Mouse (Mus musculus): ENCODE data around the gene Brms1.
A peak's percentile ranks its signal among the peaks of the same experiment; 100 is the strongest.
"Not testable (repeated sequence)": the region's sequence is repeated elsewhere in the genome, so short reads cannot be mapped to it uniquely, and the experiment has no call there.

The Brms1 gene

GRCm38 (mm10) chr19:5067040-5067799 is 26.1 kb downstream of the Brms1 start:
- DNase-seq (ENCODE audit: low spot score), result no peak

- peak; percentile 68 for DNase-seq (ENCODE audit: low spot score)
Observed at GRCm38 (mm10) chr19:5067867-5068569, 26.9 kb downstream of the Brms1 start, which contains the start of gene Cd248. Cd248 (plus strand) TSS chr19:5068078.

- DNase-seq (ENCODE audit: low spot score), result no peak
Observed at GRCm38 (mm10) chr19:5068570-5069234, 27.5 kb downstream of the Brms1 start.

GRCm38 (mm10) chr19:5069486-5069885 is 28.3 kb downstream of the Brms1 start:
- DNase-seq (ENCODE audit: low spot score), result no peak

- no peak for DNase-seq (ENCODE audit: low spot score)
Observed at GRCm38 (mm10) chr19:5069978-5070377, 28.8 kb downstream of the Brms1 start.

DNA sequence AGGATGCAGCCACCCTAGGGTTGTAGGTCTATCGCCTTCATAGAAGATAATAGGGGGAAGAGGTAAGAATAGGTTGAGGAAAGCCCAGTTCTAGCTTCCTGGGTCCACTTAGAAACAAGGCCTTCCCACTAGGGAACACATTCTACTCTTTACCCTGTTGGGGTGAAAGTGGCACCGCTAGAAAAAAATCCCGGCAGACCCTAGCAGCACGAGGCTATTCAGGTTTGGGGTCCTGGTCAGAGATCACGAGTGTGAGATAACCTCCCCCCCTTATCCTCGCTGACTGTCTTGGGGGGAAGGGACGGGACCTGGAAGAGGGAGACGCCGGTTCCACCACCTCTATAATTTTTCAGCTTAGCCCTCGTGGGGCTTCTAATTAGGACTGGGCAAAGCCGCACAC is 29.9 kb downstream of the Brms1 start:
- no peak for DNase-seq (ENCODE audit: low spot score)

- DNase-seq (ENCODE audit: low spot score), result peak; percentile 78
Observed at GRCm38 (mm10) chr19:5071545-5072369, 30.6 kb downstream of the Brms1 start.

DNA sequence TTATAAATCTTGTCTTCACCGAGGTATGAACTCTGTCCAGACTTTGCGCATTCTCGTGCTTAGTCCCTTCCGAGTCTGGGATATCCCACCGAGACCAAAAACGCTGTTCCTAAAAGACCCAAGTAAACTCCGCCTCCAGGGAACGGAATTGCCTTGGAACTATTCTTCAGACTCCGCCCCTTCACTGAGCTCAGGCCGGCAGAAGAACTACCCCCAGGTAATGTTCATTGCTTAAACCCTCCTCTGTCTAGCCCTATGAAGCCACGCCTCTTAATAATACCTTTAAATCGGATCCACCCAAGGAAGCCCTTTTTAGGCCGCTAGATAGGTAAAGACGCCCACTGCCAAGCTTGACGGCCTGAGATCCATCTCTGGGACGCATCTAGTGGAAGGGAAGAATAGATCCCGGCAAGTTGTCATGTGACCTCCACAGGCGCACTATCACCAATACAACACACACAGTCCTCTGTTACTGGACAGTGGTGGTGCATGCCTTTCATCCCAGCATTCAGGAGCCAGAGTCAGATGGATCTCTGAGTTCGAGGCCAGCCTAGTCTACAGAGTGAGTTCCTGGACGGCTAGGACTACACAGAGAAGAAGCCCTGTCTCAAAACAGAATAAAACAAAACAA is 31.4 kb downstream of the Brms1 start:
- no peak for DNase-seq (ENCODE audit: low spot score)

- no peak for DNase-seq (ENCODE audit: low spot score)
Observed at GRCm38 (mm10) chr19:5073028-5073427, 31.9 kb downstream of the Brms1 start.

- DNase-seq (ENCODE audit: low spot score), result no peak
Observed at GRCm38 (mm10) chr19:5073518-5073917, 32.4 kb downstream of the Brms1 start.

GRCm38 (mm10) chr19:5079279-5079678 is 38.1 kb downstream of the Brms1 start:
- DNase-seq (ENCODE audit: low spot score), result no peak

- no peak for DNase-seq (ENCODE audit: low spot score)
Observed at GRCm38 (mm10) chr19:5082005-5082404, 40.9 kb downstream of the Brms1 start.

DNA sequence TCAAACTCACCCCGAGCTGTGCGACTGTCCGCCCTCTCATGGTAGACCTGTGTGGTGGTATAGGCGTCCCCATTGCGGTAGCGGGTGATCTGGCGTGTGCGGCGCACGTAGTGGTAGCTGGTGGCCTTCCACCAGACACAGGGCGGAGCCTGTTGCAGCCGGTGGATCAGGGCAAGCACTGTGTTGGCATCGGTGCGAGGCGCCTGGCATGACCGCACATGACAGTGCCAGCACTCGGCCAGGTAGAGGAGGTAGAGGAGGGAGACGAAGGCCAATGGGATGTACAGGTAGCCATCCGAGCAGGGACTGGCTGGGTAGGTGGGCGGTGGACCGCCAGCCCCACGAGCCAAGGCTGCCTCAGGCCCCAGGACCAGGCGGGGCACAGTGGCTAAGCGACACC is 41.4 kb downstream of the Brms1 start:
- DNase-seq (ENCODE audit: low spot score), result no peak

- no peak for DNase-seq (ENCODE audit: low spot score)
Observed at GRCm38 (mm10) chr19:5083961-5084833, 43.0 kb downstream of the Brms1 start.

DNA sequence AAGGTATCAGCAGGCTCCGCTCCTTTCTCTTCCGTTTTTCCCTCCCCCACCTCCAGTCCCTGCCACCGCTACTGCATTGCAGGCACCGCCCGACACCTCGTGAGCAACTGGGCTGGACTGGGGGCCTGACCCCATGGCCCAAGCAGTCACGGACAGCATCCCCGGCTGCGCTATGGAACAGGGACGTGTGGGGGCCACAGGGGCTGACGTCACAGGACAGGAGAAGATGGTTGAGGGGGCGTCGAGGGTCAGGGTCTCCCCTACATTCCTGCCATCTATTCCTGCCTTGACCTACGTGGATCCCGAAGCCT is 43.6 kb downstream of the Brms1 start:
- no peak for DNase-seq (ENCODE audit: low spot score)

DNA sequence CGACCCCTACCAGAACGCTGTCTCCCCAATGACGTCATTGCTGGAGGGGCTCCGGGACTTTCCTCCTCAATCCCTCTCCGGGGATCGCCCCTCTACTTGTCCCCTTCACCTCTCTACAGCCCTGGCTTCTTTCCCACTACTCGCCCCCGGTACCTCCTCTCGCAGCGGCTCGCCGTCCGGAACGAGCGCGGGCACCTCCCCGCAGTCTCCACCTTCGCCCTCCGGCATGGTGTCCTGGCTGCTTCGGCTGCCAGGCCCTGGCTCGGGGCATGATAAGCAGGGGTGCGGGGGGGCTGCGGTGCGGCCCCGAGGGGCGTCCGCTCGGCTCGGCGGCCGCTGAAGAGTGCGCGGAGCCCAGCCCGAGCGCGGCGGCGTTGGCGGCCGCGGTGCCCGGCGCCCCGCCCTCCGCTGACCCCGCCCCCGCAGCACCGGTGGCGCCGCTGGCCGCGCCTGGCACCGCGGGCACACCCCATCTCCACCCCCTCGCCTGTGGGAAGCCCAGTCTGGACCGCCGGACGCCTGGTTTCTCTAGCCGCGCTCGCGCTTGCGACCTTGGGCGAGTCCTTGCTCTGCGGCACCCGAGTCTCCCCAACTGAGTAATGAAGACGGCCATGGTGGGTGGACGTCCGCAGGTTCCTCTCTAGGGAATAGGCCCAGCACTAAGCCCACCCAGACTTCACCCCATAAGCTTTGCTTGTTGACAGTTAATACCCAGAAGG is 44.1 kb downstream of the Brms1 start, which contains the start of gene Tmem151a:
Tmem151a (minus strand) TSS at position 387 of the 719 bp plus-strand sequence.
- DNase-seq (ENCODE audit: low spot score), result peak; percentile 70

DNA sequence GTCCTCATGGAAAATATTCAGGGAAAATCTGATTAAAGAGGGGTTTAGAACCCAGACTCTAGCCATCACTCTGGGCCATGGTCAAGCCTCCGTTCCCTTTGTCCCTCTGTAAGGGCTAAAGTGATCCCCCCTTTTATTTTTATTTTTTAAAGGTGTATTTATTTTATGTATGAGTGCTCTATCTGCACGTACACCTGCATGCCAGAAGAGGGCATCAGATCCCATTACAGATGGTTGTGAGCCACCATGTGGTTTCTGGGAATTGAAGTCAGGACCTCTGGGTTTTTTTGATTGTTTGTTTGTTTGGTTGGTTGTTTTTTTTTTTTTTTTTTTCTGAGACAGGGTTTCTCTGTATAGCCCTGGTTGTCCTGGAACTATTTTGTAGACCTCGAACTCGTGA is 45.4 kb downstream of the Brms1 start:
- DNase-seq (ENCODE audit: low spot score), result not testable (repeated sequence)

GRCm38 (mm10) chr19:5087884-5088728 is 47.0 kb downstream of the Brms1 start, which contains the start of gene Yif1a:
Yif1a (plus strand) TSS chr19:5088538.
- DNase-seq (ENCODE audit: low spot score), result peak; percentile 93

DNA sequence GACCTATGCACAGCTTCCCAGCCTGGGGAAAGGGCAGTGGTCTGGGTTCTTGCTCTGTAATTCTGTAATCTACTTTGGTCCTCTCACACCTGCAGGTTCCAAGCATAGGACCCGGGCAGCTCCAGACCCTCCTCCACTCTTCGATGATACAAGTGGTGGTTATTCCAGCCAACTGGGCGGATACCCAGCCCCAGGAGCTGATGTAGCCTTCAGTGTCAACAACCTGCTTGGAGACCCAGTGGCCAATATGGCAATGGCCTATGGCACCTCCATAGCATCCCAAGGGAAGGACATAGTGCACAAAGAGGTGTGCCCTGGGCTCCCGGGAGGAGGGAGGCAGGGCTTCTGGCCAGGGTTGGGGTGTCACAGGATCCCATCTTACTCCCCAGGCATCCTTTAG is 48.2 kb downstream of the Brms1 start:
- no peak for DNase-seq (ENCODE audit: low spot score)
